9 mouse cellular contexts compared by ENCODE assay signal in genomic region chr3:80051963-80052362, GRCm38 (mm10).
DNase-seq lines count a peak whose midpoint lies in the region; ATAC-seq lines count a peak whose summit lies in the region.
"Had no signal": no experiment of that assay in that cellular context is flagged by ENCODE, and none has a peak within 500 bp of the region (broad histone marks: within the 10 kb centered on the region; RNA-seq: fewer than 3 reads in every experiment).

No protein-coding gene starts in this region.

- H3K9ac ChIP-seq in forebrain, embryonic 11.5 days (ENCODE audit: low read length), result no peak overlapping the region
- H3K9ac ChIP-seq: hindbrain, embryonic 15.5 days had no signal

- peak; percentile 12 to 24 for DNase-seq in cerebellum, postnatal 14 days
- DNase-seq in cerebellum, adult 9-10 months, result no peak
- peak; percentile 20 for DNase-seq in NIH3T3 (ENCODE audit: low read depth)
- DNase-seq in heart, adult 8-10 months (ENCODE audit: low spot score), result peak; percentile 59
- peak; percentile 69 for DNase-seq in heart, postnatal 4 days
- no peak for DNase-seq in forebrain, embryonic 11.5 days (ENCODE audit: low spot score)
- DNase-seq in thymus, postnatal 10 days (ENCODE audit: low spot score in 2 of 2), result no peak

- H3K27me3 ChIP-seq in forebrain, embryonic 11.5 days (ENCODE audit: control insufficient read depth, insufficient read depth, low read length), result no peaks in the 10 kb centered on the region
- H3K27me3 ChIP-seq: hindbrain, embryonic 15.5 days had no signal

- no peak overlapping the region for H3K4me2 ChIP-seq in forebrain, embryonic 11.5 days (ENCODE audit: low read depth, low read length, severe bottlenecking)
- H3K4me2 ChIP-seq: hindbrain, embryonic 15.5 days had no signal

- WGBS in forebrain, embryonic 11.5 days, result 84% methylated on average over 4 of the region's 4 CpGs

- no peak overlapping the region for H3K4me3 ChIP-seq in forebrain, embryonic 11.5 days (ENCODE audit: low read depth, low read length)
- H3K4me3 ChIP-seq: hindbrain, embryonic 15.5 days had no signal

- no peak for ATAC-seq in granulocyte monocyte progenitor cell, adult 5-6 weeks (replicated peaks; ENCODE audit: poor library complexity, severe bottlenecking)
- no peak for ATAC-seq in forebrain, embryonic 11.5 days (replicated peaks; ENCODE audit: low FRiP score)

- H3K9me3 ChIP-seq in forebrain, embryonic 11.5 days (ENCODE audit: control insufficient read depth, low read length), result no peaks in the 10 kb centered on the region
- H3K9me3 ChIP-seq: hindbrain, embryonic 15.5 days had no signal

- no peaks in the 10 kb centered on the region for H3K36me3 ChIP-seq in forebrain, embryonic 11.5 days (ENCODE audit: control insufficient read depth, insufficient read depth, low read length)
- H3K36me3 ChIP-seq: hindbrain, embryonic 15.5 days had no signal

- no peaks in the 10 kb centered on the region for H3K4me1 ChIP-seq in forebrain, embryonic 11.5 days (replicated peaks; ENCODE audit: control insufficient read depth, insufficient read depth, low read length)
- H3K4me1 ChIP-seq: hindbrain, embryonic 15.5 days had no signal

- no peak overlapping the region for H3K27ac ChIP-seq in forebrain, embryonic 11.5 days (ENCODE audit: low read depth, low read length)
- H3K27ac ChIP-seq: hindbrain, embryonic 15.5 days had no signal

Comparison
In these comparisons a context has a peak if more than half of its experiments do, and no peak if none do; other contexts are left out.
1. DNase-seq: peak in cerebellum, postnatal 14 days (2 of 2), NIH3T3 (single experiment), heart, adult 8-10 months (single experiment) and heart, postnatal 4 days (single experiment); none in cerebellum, adult 9-10 months (single experiment), forebrain, embryonic 11.5 days (single experiment) and thymus, postnatal 10 days (0 of 2).